Mouse (Mus musculus) lung, adult 2 months (tissue): ENCODE measurements around the gene Zfp775.

ENCODE experiments used
- CTCF ChIP-seq: fragments of 200-500 bp; IDR thresholded peaks from 2 replicates; pipeline ENCODE4 v1.5.1; 2011; ENCODE audit warnings: mild to moderate bottlenecking, low read length, control low read depth; ENCODE audit not compliant: insufficient read depth
- POLR2A ChIP-seq: fragments of 200-500 bp; IDR thresholded peaks from 2 replicates; pipeline ENCODE4 v1.6.1; 2011; ENCODE audit warnings: low read depth, mild to moderate bottlenecking, control low read depth, low read length, borderline replicate concordance; ENCODE audit errors: extremely low read depth

DNA sequence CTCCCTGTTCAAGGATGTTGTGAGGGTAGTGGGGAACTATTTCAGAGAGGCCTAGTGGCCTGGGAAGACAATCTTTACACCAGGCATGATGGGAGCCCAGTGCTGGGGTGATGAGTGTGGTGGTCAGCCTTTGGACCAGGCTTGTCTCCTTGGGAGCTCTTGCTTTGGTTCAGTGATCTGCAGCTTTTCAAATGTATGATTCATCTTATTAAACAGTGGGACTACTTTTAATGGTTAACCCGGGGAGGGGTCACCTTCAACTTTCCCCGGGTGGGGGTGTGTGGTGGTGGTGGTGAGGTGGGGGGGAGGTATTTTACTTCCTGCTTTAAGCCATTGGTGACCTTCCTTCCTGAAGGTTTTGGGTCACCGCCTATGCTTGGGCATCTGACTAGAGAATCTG, 26.5 kb downstream of the Zfp775 start:
- TF ChIP-seq POLR2A (no peak), CTCF (no peak)
